In the genomic region with DNA sequence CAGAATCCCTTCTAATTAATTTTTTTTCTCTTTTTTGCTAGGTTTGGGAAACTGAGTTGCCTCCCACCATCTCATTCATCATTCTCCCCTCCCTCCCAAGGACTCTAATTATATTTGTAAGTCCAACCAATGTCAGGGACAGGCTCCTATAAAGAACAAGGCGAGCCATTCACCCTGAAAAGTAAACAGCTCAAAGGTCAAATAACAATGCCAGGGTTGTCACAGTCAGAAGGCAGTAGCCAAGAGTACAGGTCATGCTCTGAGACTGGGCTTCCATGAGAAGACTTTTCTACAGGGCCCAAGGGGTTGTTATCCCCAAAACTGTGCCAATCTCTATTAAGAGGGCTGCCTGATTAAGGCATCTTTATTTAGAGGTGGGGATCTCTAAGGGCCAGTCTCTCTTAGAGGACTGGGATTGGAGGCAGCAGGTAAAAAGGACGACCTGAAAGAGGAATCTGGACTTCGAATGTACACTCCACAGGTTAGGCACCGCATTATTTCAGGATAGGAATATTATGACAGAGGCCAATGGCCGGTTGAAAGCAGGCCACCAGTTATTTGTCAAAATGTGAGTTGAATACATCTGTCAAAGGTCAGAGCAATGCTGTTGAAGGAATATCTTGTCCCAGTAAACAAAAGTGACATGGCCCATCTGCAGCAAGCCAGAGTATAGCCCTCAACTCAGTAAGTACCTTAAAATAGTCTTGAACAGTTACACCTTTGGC, we compare ENCODE assay signal across 20 mouse cellular contexts. TPM values are rescaled to one million over a fixed set of nuclear protein-coding genes. Genes with fewer than 3 reads are reported as not detected.
DNase-seq lines count a peak whose midpoint lies in the region; ATAC-seq lines count a peak whose summit lies in the region.
"Had no signal": no experiment of that assay in that cellular context is flagged by ENCODE, and none has a peak within 500 bp of the region (broad histone marks: within the 10 kb centered on the region; RNA-seq: fewer than 3 reads in every experiment).

A gene (plus strand): TSS at position 635 of the 725 bp plus-strand sequence.

- DNase-seq in adrenal gland, adult 2 months: peak; percentile 6
- no peak for DNase-seq in adrenal gland, postnatal 4 days (ENCODE audit: low spot score in 2 of 2)
- no peak for DNase-seq in layer of hippocampus, adult 8-10 months (ENCODE audit: low spot score in 2 of 2)
- no peak for DNase-seq in layer of hippocampus, adult 9-10 months (ENCODE audit: low spot score)
- DNase-seq in gastrocnemius, adult 8-10 months (ENCODE audit: low spot score in 2 of 2): no peak
- no peak for DNase-seq in layer of hippocampus, postnatal 36 days
- DNase-seq in lung, postnatal 14 days: no peak
- no peak for DNase-seq in forebrain, embryonic 11.5 days (ENCODE audit: low spot score)
- DNase-seq: cerebellum, adult 18-20 months; liver, embryonic 13.5 days; retina, postnatal 1 day; spleen, adult 18-20 months; thymus, postnatal 36 days had no signal

- WGBS in forebrain, embryonic 11.5 days: 82% methylated on average over 5 of the region's 5 CpGs

- H3K9ac ChIP-seq in forebrain, embryonic 11.5 days (ENCODE audit: low read length): no peak within 1 kb of the TSS
- H3K9ac ChIP-seq: embryonic facial prominence, embryonic 12.5 days; hindbrain, embryonic 13.5 days; liver, embryonic 13.5 days; stomach, embryonic 15.5 days had no signal

- ATAC-seq in forebrain, embryonic 11.5 days (replicated peaks; ENCODE audit: low FRiP score): no peak
- ATAC-seq: Patski had no signal

- H3K36me3 ChIP-seq in forebrain, embryonic 11.5 days (ENCODE audit: control insufficient read depth, insufficient read depth, low read length): no peaks in the 10 kb centered on the region
- H3K36me3 ChIP-seq: embryonic facial prominence, embryonic 12.5 days; hindbrain, embryonic 13.5 days; liver, embryonic 13.5 days; midbrain, embryonic 10.5 days; stomach, embryonic 15.5 days had no signal

- no peak within 1 kb of the TSS for H3K4me2 ChIP-seq in forebrain, embryonic 11.5 days (ENCODE audit: low read depth, low read length, severe bottlenecking)
- H3K4me2 ChIP-seq: embryonic facial prominence, embryonic 12.5 days; hindbrain, embryonic 13.5 days; liver, embryonic 13.5 days; stomach, embryonic 15.5 days had no signal

- H3K9me3 ChIP-seq in forebrain, embryonic 11.5 days (ENCODE audit: control insufficient read depth, low read length): no peaks in the 10 kb centered on the region
- H3K9me3 ChIP-seq: embryonic facial prominence, embryonic 12.5 days; hindbrain, embryonic 13.5 days; liver, embryonic 13.5 days; midbrain, embryonic 10.5 days; stomach, embryonic 15.5 days had no signal

- H3K4me1 ChIP-seq in forebrain, embryonic 11.5 days (replicated peaks; ENCODE audit: control insufficient read depth, insufficient read depth, low read length): peaks cover 4% of the 10 kb centered on the region; the same call in 1 of the 2 replicates

- H3K4me3 ChIP-seq in forebrain, embryonic 11.5 days (ENCODE audit: low read depth, low read length): no peak within 1 kb of the TSS
- H3K4me3 ChIP-seq: embryonic facial prominence, embryonic 12.5 days; hindbrain, embryonic 13.5 days; liver, embryonic 13.5 days; midbrain, embryonic 10.5 days; stomach, embryonic 15.5 days had no signal

- no peak within 1 kb of the TSS for H3K27ac ChIP-seq in forebrain, embryonic 11.5 days (ENCODE audit: low read depth, low read length)
- H3K27ac ChIP-seq: embryonic facial prominence, embryonic 12.5 days; hindbrain, embryonic 13.5 days; liver, embryonic 13.5 days; midbrain, embryonic 10.5 days; stomach, embryonic 15.5 days had no signal

- H3K27me3 ChIP-seq in forebrain, embryonic 11.5 days (ENCODE audit: control insufficient read depth, insufficient read depth, low read length): no peaks in the 10 kb centered on the region
- H3K27me3 ChIP-seq: CH12.LX; embryonic facial prominence, embryonic 12.5 days; stomach, embryonic 15.5 days had no signal

RNA-seq across cellular contexts. Expression of the gene that starts here (rescaled TPM):
- under 1 TPM; 0.35 to 0.49 TPM for total RNA-seq in adrenal gland, adult 2 months (2021)
- polyA plus RNA-seq in adrenal gland, adult 2 months (2012; rRNA removed): 1.0 TPM in 1 of 2 replicates, not detected in the other
- total RNA-seq in adrenal gland, postnatal 4 days (2021): 1 to 10 TPM; 1.0 to 1.6 TPM
- 10 to 100 TPM; 14.7 to 18.5 (median 17.7) TPM for total RNA-seq in layer of hippocampus, adult 8-10 months (2022)
- total RNA-seq in gastrocnemius, adult 8-10 months (2022): 10 to 100 TPM; 51.2 to 88.8 (median 83.3) TPM
- 10 to 100 TPM; 21.0 to 29.4 TPM for total RNA-seq in layer of hippocampus, postnatal 36 days (2021)
- 0.28 TPM in 1 of 2 replicates, not detected in the other for polyA plus RNA-seq in forebrain, embryonic 11.5 days (2014; fragmentation: Nextera tagmentation; extraction: Ambion mirVana)
- total RNA-seq: CH12.LX; common myeloid progenitor, adult 5-6 weeks had no signal
- polyA plus RNA-seq: liver, embryonic 13.5 days; Patski had no signal

Comparison
In these comparisons a context has a peak if more than half of its experiments do, and no peak if none do; other contexts are left out.
1. RNA of the gene that starts here (total RNA-seq): 51.2 to 88.8 TPM in gastrocnemius, adult 8-10 months, 21.0 to 29.4 TPM in layer of hippocampus, postnatal 36 days and 14.7 to 18.5 TPM in layer of hippocampus, adult 8-10 months; 1.0 to 1.6 TPM in adrenal gland, postnatal 4 days and 0.35 to 0.49 TPM in adrenal gland, adult 2 months; every median in the first group is over 4 times any median in the second.